Mouse (Mus musculus): Measurements from ENCODE around the gene Abcf1.
A peak's percentile ranks its signal among the peaks of the same experiment; 100 is the strongest.
"Not testable (repeated sequence)": the region's sequence is repeated elsewhere in the genome, so short reads cannot be mapped to it uniquely, and the experiment has no call there.

Gene Abcf1

GRCm38 (mm10) chr17:35979401-35980362 lies 10.1 kb upstream of the Abcf1 start, which contains the start of the genes Gnl1 and Prr3:
Gene Gnl1, plus strand, starts transcription at chr17:35979851.
Gene Prr3, minus strand, starts transcription at chr17:35980236.
- DNase-seq (ENCODE audit: low spot score in 2 of 2), result peak; percentile 88 to 91

GRCm38 (mm10) chr17:35978811-35979400 lies 9.3 kb upstream of the Abcf1 start:
- peak in 1 of 2 experiments; percentile 41 for DNase-seq (ENCODE audit: low spot score in 2 of 2)

GRCm38 (mm10) chr17:35972131-35972530 lies 2.6 kb upstream of the Abcf1 start:
- DNase-seq (ENCODE audit: low spot score in 2 of 2), result no peak

- no peak for DNase-seq (ENCODE audit: low spot score in 2 of 2)
Observed at GRCm38 (mm10) chr17:35967621-35968020, 1.9 kb downstream of the Abcf1 start.

GRCm38 (mm10) chr17:35963279-35963678 lies 6.3 kb downstream of the Abcf1 start:
- no peak for DNase-seq (ENCODE audit: low spot score in 2 of 2)

DNA sequence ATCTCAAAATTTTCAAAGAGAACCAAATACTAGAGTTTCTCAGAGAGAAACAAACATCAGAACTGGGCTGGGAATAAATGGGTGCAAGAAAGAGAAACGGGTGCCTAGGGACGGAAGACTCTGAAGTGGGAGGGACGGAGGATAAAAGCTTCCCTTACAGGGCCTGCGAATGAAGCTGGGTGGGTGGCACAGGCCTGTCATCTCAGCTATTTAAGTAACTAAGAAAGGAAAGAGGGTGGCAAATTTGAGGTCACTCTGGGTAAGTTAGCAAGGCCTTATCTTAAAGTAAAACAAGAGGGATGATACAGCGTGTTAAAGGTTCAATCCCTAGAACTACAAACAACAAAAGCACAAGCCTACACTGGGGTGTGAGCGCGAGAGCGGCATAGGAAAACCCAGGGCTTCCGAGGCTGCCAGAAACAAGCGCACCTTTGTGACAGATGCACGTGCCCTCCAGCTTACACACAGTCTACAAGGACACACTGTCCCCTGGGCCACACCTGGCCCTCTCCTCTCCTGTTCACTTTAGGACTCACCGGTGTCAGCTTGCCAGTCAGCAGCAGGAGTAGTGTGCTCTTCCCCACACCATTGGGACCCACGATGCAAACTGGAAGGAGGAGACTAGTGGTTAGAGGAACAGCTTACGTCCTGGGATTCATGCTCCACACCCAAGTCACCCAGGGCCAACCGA lies 10.9 kb downstream of the Abcf1 start:
- DNase-seq (ENCODE audit: low spot score in 2 of 2), result no peak

- no peak for DNase-seq (ENCODE audit: low spot score in 2 of 2)
Observed at GRCm38 (mm10) chr17:35954665-35955064, 14.9 kb downstream of the Abcf1 start.

DNA sequence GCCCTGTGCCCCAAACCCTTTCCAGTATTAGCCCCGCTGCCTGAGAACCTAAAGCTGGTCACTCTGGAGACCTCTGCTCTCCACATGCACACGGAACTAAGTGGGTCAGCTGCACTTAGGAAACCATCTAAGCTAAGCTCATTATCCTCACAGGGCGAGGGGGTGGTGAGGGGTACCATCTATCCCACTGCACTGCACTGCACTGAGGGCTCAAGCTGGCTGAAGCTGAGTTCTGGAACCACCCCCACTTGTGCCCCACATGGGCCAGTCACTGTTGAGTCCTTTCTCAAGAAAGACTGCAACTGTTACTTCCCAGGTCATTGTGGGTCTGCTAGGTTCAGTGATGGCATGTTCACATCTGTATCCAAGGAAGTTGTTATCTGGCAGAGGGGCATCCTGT lies 17.0 kb downstream of the Abcf1 start:
- not testable (repeated sequence) for DNase-seq (ENCODE audit: low spot score in 2 of 2)

- DNase-seq (ENCODE audit: low spot score in 2 of 2), result not testable (repeated sequence)
Observed at GRCm38 (mm10) chr17:35950946-35951345, 18.6 kb downstream of the Abcf1 start.

DNA sequence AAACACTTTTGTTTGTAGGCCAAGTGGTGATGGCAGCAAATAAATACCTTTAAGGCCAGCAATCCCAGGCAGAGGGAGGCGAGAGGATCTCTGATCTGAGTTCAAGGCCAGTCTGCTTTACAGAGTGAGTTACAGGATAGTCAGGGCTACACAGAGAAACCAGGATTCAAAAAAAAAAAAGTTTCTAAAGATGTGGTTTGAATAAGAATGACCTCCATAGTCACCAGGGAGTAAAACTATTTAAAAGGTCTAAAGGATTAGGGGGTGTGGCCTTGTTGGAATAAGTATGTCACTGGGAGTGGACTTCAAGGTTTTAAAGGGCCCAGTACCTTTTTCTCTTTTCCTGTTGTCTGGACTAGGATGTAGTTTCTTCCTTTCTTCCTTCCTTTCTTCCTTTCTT lies 29.6 kb downstream of the Abcf1 start:
- no peak for DNase-seq (ENCODE audit: low spot score in 2 of 2)

GRCm38 (mm10) chr17:35939108-35939507 lies 30.5 kb downstream of the Abcf1 start:
- DNase-seq (ENCODE audit: low spot score in 2 of 2), result no peak

DNA sequence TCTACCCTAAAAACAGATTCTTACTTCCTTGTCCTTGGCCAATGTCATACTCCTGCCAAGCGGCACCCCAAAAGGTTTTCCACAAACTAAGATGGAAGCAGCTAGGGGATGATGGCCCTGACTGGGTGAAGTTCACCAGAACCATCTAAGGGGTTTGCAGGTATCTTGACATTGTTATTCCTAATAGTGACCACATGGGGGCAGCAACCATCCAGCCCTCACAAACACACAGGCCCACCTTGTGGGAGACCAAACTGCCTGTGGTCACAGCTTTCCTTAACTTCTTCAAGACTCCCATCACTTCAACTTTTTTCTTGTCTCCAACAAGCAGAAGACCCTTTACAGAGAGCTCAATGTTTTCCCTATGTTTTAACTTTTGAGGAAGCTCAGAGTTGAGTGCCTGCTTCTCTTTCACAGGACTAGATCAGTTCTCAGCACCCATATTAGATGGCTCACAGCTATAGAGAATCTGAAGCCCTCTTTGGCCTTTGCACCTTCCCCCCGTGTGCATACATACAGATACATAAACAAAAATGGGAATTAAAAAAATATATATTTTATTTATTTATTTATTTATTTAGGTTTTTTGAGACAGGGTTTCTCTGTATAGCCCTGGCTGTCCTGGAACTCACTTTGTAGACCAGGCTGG lies 31.7 kb downstream of the Abcf1 start:
- DNase-seq (ENCODE audit: low spot score in 2 of 2), result peak in 1 of 2 experiments; percentile 15

DNA sequence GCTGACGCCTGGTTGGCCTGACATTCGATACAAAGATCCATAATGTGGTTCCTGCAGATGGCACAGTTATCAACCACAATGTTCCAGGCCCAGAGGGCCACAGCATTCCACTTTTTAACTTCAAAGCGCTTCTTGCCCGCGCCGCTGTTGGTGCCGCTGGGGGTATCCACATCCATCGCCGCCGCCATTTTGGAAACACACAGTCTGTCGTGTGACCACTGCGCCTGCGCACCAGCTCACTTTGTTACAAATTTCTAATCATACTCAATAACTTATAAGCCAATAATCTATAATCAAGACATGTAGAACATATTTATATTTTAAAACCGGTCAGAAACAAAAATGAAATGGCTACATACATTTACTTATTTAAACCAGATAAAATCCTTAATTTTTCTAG lies 33.8 kb downstream of the Abcf1 start:
- DNase-seq (ENCODE audit: low spot score in 2 of 2), result not testable (repeated sequence)

DNA sequence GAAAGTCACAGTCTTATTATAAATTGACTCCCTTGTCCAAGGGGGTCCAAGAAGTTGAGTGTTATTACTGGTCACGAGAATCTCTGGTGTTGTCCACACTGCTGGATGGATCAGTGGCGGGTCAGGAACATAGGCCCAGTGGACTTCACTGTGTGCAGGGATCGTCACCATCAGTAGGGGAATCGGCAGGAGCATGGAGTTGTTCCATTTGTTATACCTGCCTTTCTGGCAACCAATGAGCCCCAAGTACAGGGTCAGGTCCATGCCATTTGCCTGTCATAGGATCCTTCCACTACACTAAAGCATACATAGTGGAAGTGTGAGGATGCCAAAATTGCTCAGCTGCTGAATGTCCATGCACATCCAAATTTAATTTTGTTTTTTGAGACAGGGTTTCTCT lies 37.0 kb downstream of the Abcf1 start:
- DNase-seq (ENCODE audit: low spot score in 2 of 2), result no peak

GRCm38 (mm10) chr17:35930627-35931026 lies 38.9 kb downstream of the Abcf1 start:
- no peak for DNase-seq (ENCODE audit: low spot score in 2 of 2)

- no peak for DNase-seq (ENCODE audit: low spot score in 2 of 2)
Observed at GRCm38 (mm10) chr17:35929534-35929933, 40.0 kb downstream of the Abcf1 start.

DNA sequence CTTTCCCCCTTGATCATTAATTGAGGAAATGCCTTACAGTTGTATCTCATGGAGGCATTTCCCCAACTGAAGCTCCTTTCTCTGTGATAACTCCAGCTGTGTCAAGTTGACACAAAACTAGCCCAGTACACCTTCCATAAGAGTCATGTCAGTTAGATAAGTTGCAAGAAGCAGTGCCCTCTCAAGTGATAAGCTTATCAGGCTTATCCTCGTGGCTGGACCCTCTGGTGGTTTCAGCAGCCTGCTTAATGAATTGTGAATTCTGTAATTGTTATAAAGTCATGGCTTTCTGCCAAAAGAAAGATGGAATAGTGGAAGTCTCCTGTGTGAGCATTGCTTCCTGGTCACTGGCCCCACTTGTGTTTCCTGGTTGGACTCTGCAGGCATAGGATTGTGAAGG lies 42.1 kb downstream of the Abcf1 start:
- no peak for DNase-seq (ENCODE audit: low spot score in 2 of 2)

DNA sequence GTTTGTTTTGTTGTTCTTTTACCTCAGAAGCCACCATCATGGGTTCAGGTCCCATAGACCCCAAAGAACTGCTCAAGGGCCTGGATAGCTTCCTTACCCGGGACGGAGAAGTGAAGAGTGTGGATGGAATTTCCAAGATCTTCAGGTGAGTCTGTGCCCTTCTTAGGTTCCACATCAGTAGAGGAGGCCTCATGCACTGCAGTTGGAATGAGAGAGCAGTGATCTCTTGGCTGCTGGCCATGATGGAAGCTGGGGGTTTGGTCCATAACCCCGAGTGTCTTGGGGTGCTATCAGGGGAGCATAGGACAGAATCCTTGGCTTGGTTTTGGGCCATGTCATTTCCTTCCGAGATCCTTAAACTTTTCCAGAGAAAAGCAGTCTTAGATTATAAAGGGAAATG lies 46.3 kb downstream of the Abcf1 start:
- DNase-seq (ENCODE audit: low spot score in 2 of 2), result no peak

DNA sequence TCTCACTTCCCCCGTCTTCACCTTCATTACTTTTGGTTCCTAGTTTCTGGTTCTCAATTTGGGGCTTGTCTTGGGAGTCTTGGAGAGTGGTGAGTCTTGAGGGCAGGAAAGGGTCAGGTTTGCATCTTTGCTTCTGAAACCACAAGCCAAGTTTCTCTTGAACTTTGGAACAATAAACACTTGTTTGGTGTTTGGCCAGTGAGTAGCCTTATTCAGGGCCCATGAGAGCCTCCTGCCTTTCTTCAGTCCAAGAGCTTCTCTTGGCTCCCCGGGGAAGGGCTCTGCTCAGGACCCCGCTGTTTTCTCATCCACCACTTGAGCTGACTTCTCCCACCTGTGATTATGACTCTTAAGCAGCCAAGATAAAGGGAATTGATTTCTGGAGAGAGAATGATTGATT lies 47.0 kb downstream of the Abcf1 start:
- no peak for DNase-seq (ENCODE audit: low spot score in 2 of 2)

DNA sequence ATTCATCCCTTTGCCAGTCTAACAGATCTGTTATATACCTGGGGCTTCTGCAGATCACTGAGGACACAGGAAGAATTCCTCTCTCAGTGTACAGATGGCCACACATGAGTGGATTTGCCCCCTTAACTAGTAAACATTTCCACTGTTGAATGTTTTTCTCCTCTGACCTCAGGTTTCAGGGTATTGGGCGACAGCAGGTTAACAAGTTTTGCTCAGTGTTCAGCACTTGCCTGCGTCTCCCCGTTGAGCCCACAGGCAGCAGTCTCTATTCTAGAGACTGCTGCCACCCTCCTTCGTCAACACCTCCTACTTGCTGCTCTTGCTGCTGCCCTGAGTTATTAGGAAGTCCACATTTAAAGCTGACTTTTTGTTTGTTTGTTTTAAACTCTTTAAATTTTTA lies 47.9 kb downstream of the Abcf1 start:
- DNase-seq (ENCODE audit: low spot score in 2 of 2), result no peak

DNA sequence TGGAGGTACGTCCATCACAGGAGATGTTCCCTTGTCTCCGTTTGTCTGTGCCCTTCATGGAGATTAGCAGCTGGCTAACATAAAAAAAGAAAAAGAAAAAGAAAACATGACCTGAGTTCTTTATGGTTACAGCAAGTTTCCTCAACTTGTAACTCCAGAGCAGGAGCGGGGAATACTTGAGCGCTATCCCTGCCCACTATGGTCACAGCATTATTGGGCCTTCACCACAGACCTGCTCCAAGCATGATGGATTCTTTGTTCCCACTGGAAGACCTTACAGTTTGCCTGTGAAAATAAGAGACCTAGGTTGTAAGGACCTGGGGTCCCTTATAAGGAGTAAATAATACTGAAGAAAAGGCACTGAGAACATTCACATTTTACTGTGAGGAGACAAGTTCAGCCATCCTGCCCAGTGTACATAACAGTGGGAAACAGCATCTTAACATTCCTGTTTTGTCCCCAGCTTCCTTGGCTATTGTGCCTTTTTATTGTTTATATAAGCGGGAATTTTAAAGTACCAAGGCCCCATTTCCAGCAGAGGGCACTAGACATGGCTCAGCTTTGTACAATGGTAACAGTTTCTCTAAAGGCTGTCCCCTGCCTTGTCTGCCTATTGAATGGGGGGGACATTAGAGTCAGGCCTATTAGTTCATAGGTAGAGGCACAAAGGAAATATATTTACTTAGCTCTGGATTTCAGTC lies 48.5 kb downstream of the Abcf1 start:
- no peak for DNase-seq (ENCODE audit: low spot score in 2 of 2)
